Mouse (Mus musculus): Measurements from ENCODE around the gene Thumpd1.
"Not testable (repeated sequence)": the region's sequence is repeated elsewhere in the genome, so short reads cannot be mapped to it uniquely, and the experiment has no call there.

The Thumpd1 gene

GRCm38 (mm10) chr7:119720253-119720946, at the start of gene Thumpd1:
TSS of gene Thumpd1 (minus strand) at chr7:119720798.
- DNase-seq: peak; percentile 91

- no peak for DNase-seq
Observed at GRCm38 (mm10) chr7:119769895-119770294, 49.3 kb upstream of the Thumpd1 start.

- peak; percentile 65 for DNase-seq
Observed at GRCm38 (mm10) chr7:119766996-119767395, 46.4 kb upstream of the Thumpd1 start.

DNA sequence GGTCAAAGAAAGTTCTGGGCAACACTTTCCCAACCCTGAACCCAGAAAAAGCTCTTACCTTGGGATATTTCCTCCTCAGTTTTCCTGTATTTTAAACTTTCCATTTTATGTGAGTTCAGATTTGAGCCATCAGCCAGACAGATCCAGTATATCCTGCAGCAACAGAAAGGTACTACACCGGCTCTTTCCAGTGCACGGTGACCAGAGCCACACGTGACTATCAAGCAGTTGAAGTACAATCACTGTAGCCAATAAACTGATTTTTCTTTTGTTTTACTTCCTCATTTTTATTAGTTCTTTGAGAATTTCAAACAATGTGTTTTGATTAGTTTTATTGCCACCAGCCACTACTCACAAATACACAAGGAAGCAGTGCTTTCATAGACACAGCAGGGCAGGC, 43.8 kb upstream of the Thumpd1 start:
- no peak for DNase-seq

DNA sequence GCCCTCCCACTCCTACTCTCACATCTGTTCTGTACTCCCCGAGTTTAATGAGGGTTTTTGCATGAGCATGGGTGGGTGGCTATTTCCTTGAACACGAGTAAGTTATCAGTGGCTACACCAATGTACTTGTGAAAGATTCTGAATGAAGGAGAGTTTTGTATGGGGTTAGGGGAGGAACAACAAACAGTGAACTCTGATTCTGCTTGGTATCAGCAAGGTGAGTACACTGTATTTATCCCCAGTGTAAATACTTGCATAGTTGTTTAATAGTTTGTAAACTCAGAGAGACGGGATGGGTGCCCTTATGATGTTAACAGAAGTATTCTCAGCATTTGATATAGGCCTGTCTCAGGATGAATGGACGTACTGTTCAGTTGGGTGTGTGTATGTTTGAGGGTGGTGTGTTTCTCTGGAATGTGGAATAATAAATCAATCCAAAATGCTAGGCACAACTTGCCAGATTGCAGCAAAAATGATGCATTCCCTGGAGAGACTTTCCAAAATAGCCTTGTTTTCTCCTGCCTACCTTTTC, 41.6 kb upstream of the Thumpd1 start:
- DNase-seq: no peak

DNA sequence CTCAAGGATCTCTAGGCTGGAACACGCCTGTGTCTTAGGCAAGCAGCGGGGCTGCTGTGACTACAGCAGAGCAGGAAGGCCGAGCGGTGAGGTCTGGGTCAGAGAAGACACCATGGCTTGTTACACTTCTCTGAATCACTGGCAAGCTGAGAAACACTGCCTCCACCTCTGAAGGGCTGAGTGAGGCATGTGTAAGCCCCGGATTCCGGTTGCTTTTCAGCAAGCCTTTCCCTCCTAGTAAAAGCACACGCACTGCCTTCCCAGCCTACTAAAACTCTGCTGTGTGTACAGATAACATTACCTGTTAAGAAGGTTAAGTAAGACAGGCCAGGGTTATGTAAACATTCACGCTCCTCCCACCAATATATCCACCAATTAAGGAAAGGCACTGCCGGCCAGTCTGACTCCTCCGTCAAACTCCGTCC, 39.9 kb upstream of the Thumpd1 start, which contains the start of gene Acsm3:
Gene Acsm3 (plus strand): TSS at position 397 of the 425 bp plus-strand sequence.
- DNase-seq: peak; percentile 78

GRCm38 (mm10) chr7:119753696-119754095, 33.1 kb upstream of the Thumpd1 start:
- no peak for DNase-seq

DNA sequence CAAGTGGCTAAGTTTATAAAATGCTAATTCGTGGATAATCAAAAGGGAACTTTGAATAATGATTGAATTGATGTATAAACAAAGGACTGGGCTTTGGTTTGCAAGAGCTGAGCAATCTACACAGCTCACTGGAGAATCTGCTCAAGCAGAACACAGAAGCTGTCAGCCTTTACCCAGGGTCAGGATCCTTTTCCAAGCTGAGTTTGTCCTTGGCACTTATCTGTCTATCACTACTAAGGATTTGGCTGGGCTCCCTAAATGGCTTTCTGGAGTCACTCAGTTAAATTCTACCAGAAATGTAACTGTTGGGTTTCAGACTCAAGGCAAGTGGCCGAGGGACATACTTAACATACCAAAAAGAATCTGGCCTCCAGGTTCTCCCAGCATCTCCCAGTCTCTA, 29.3 kb upstream of the Thumpd1 start:
- peak; percentile 90 for DNase-seq

- no peak for DNase-seq
Observed at GRCm38 (mm10) chr7:119748761-119749160, 28.2 kb upstream of the Thumpd1 start.

DNA sequence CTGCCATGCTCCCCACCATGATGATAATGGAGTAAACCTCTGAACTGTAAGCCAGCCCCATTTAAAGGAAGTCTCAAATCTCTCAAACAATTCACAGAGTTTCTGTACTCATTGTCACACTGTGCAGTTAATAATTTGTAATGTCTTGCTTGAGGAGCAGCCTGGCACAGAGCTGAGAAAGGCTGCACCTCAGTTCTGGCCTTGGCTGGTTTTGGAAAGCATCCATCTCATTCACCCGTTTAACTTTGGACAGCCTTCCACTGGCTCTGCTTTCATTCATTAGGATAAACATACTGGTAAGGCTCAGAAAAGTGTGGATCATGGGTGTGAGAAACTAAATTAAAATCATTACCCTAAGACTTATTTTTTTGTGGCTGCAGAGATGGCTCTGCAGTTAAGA, 25.3 kb upstream of the Thumpd1 start:
- peak; percentile 92 for DNase-seq

DNA sequence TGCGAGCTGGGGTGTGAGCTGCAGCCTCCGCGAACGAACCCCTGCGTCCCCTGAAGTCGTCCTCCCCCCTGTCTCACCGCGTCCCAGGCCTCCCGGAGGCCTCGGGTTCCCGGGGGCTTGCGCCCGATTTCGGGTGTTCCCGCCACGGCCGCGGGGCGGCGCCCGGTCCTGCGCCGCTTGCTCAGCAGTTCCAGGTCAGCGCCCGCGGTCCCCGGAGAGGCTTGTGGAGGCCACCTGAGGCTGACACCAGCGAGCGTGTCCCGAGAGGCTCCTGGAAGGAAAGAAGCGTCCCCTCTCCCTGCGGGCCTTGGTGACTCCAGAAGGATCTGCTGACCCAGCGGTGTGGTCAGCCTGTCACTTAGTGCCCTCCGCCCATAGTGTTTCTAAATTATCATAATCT, 23.7 kb upstream of the Thumpd1 start:
- peak; percentile 42 for DNase-seq

DNA sequence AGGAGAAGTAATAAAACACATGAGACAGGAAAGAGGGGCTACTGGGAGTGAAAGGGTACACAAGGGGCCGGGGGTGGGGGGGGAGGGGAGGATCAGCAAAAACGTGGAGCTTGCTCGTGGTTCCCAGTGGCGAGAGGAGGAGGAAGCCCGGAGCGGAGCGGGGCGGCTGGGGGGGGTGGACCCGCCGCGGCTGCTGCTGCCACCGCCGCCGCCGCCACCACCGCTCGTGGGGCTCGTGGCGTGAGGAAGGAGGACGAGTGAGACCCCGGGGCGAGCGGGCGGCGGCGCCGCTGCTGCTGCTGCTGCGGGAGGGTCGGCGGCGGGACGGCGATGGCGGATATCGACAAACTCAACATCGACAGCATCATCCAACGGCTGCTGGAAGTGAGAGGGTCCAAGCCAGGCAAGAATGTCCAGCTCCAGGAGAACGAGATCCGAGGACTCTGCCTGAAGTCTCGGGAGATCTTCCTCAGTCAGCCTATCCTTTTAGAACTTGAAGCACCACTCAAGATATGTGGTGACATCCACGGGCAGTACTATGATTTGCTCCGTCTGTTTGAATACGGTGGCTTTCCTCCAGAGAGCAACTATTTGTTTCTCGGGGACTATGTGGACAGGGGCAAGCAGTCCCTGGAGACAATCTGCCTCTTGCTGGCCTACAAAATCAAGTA, 19.3 kb upstream of the Thumpd1 start:
- DNase-seq: not testable (repeated sequence)

DNA sequence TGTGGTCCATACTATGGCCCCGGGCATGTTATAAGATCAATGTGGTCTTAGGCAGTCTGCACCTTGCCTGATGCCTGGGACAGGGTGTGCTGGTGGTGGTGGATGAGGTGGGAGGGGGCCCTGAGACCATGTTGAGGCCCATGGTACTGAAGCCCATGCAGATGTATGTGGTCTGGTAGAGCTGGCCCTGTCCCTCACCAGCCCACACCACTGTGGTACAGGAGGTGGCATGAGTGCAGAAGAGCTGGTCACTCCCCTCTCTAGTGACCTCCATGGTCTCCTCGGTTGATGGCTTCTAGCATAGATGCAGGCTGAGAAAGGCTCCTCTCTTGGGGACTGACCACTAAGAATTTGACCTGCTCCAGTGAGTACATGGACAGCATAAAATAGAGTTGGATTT, 18.3 kb upstream of the Thumpd1 start:
- no peak for DNase-seq

GRCm38 (mm10) chr7:119731262-119731661, 10.7 kb upstream of the Thumpd1 start:
- DNase-seq: peak; percentile 56

- DNase-seq: no peak
Observed at GRCm38 (mm10) chr7:119727621-119728020, 7.0 kb upstream of the Thumpd1 start.

- DNase-seq: no peak
Observed at GRCm38 (mm10) chr7:119720947-119721310, 331 bp upstream of the Thumpd1 start.

DNA sequence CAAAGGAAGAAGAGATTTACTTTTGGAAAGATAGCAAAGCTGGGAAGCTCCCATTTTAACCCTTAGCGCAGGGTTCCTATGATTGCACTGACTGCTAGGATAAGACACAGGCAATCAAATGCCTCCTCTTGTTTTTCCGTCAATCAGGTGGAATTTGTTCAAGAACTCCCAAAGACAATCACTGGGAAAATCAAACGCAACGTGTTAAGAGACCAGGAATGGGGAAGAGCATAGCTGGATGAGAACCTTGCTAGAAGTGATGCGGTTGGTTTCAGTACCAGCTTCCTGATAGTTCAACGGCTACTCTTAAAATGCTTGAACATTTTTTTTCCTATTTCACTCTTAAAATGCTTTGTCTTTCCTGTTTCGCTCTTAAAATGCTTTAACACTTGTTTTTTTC, 6.5 kb downstream of the Thumpd1 start:
- DNase-seq: no peak

- DNase-seq: no peak
Observed at GRCm38 (mm10) chr7:119694926-119695325, 25.7 kb downstream of the Thumpd1 start.

- no peak for DNase-seq
Observed at GRCm38 (mm10) chr7:119692302-119692701, 28.3 kb downstream of the Thumpd1 start.

- DNase-seq: no peak
Observed at GRCm38 (mm10) chr7:119689726-119690125, 30.9 kb downstream of the Thumpd1 start, which contains the start of gene Acsm4. TSS of gene Acsm4 (plus strand) at chr7:119690026.

- no peak for DNase-seq
Observed at GRCm38 (mm10) chr7:119682699-119683098, 37.9 kb downstream of the Thumpd1 start.

DNA sequence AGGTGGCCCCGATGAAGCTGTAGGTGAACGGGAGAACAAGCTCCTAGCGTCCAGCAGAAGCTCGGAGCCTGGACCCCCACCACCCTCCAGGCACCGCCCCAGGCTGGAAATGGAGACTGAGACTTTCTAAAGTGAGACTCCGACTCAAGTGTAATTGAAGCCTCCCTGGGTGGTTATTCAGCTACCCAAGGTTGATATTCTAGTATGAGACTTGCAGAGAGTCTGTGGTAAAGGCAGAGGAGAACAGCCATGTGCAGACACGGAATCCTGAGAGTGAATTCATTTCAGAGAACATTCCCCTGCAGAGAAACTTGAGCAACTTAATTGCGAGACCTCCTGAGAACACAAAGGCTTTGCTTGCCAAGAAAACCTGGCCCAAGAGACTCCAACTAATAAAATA, 40.5 kb downstream of the Thumpd1 start:
- DNase-seq: no peak

GRCm38 (mm10) chr7:119673465-119673864, 47.1 kb downstream of the Thumpd1 start:
- DNase-seq: peak; percentile 53

- DNase-seq: peak; percentile 64
Observed at GRCm38 (mm10) chr7:119670925-119671324, 49.7 kb downstream of the Thumpd1 start.
